Mouse (Mus musculus) cerebellum, postnatal 14 days (tissue): ENCODE measurements around the gene Zfp764.
"Not testable (repeated sequence)": the region's sequence is repeated elsewhere in the genome, so short reads cannot be mapped to it uniquely, and the experiment has no call there.

ENCODE experiments used
- DNase-seq, 2 experiments: peaks; one replicate each; pipeline ENCODE4 v3.0.0; 2021; ENCODE audit warnings: mixed read lengths in 2 of 2

The Zfp764 gene

GRCm38 (mm10) chr7:127390306-127390705, 16.3 kb downstream of the Zfp764 start:
- no peak for DNase-seq

GRCm38 (mm10) chr7:127388201-127388600, 18.4 kb downstream of the Zfp764 start:
- not testable (repeated sequence) for DNase-seq

- DNase-seq, result peak; percentile 96 to 97
These were observed 19.8 kb downstream of the Zfp764 start, which contains the start of gene 9130019O22Rik for GRCm38 (mm10) chr7:127386641-127387392. 9130019O22Rik (minus strand) TSS chr7:127387166.

- DNase-seq, result not testable (repeated sequence)
These were observed 21.1 kb downstream of the Zfp764 start for GRCm38 (mm10) chr7:127385560-127385959.

GRCm38 (mm10) chr7:127378310-127378921, 28.2 kb downstream of the Zfp764 start:
- DNase-seq, result no peak

- DNase-seq, result peak; percentile 95 to 97
These were observed 31.1 kb downstream of the Zfp764 start, which contains the start of gene Zfp747 for GRCm38 (mm10) chr7:127375271-127376245. Zfp747 (minus strand) TSS chr7:127376050.

- DNase-seq, result not testable (repeated sequence)
These were observed 34.8 kb downstream of the Zfp764 start for GRCm38 (mm10) chr7:127371870-127372269.

- no peak for DNase-seq
These were observed 35.4 kb downstream of the Zfp764 start for GRCm38 (mm10) chr7:127371213-127371612.

GRCm38 (mm10) chr7:127366249-127366648, 40.4 kb downstream of the Zfp764 start:
- DNase-seq, result no peak

- no peak for DNase-seq
These were observed 42.5 kb downstream of the Zfp764 start for GRCm38 (mm10) chr7:127364166-127364565.

- peak; percentile 73 for DNase-seq
These were observed 43.1 kb downstream of the Zfp764 start for GRCm38 (mm10) chr7:127363475-127363921.

- DNase-seq, result peak; percentile 31 to 59
These were observed 44.2 kb downstream of the Zfp764 start for GRCm38 (mm10) chr7:127362418-127362817.

GRCm38 (mm10) chr7:127361449-127361848, 45.2 kb downstream of the Zfp764 start:
- DNase-seq, result peak in 1 of 2 experiments; percentile 34

- no peak for DNase-seq
These were observed 46.4 kb downstream of the Zfp764 start for GRCm38 (mm10) chr7:127360265-127360664.

GRCm38 (mm10) chr7:127358472-127358871, 48.1 kb downstream of the Zfp764 start:
- no peak for DNase-seq

- no peak for DNase-seq
These were observed 48.8 kb downstream of the Zfp764 start for GRCm38 (mm10) chr7:127357871-127358270.

- no peak for DNase-seq
These were observed 50.8 kb downstream of the Zfp764 start for GRCm38 (mm10) chr7:127355796-127356195.
